Mouse (Mus musculus) heart, embryonic 11.5 days (tissue): ENCODE measurements around the gene Sav1. TPM values are rescaled to one million over a fixed set of nuclear protein-coding genes. Genes with fewer than 3 reads are reported as not detected.

ENCODE experiments used
- ATAC-seq: fragments of 200-750 bp; cut with Nextera tagmentation; replicated peaks from 2 replicates; pipeline ENCODE4 v1.8.0; 2017; ENCODE audit warnings: moderate library complexity; ENCODE audit not compliant: insufficient number of reproducible peaks, low FRiP score, low TSS enrichment
- H3K27ac ChIP-seq: fragments of 300-500 bp; sonication (generic); 2 replicates; pipeline ENCODE4 v1.5.1; 2014; ENCODE audit warnings: mild to moderate bottlenecking, low read depth, low read length
- H3K27me3 ChIP-seq: fragments of 300-500 bp; sonication (generic); 2 replicates; pipeline ENCODE4 v1.6.1; 2014; ENCODE audit warnings: mild to moderate bottlenecking, low read length, mixed read lengths; ENCODE audit not compliant: control insufficient read depth, insufficient read depth
- H3K36me3 ChIP-seq: fragments of 300-500 bp; sonication (generic); 2 replicates; pipeline ENCODE4 v1.6.1; 2014; ENCODE audit warnings: mild to moderate bottlenecking, low read length, moderate library complexity, mixed read lengths; ENCODE audit not compliant: control insufficient read depth, insufficient read depth
- H3K4me1 ChIP-seq: fragments of 300-500 bp; sonication (generic); 2 replicates; pipeline ENCODE4 v1.6.1; 2014; ENCODE audit warnings: low read length; ENCODE audit not compliant: control insufficient read depth, insufficient read depth
- H3K4me2 ChIP-seq: fragments of 300-500 bp; sonication (generic); 2 replicates; pipeline ENCODE4 v1.6.1; 2014; ENCODE audit warnings: mild to moderate bottlenecking, moderate library complexity
- H3K4me3 ChIP-seq: fragments of 300-500 bp; sonication (generic); 2 replicates; pipeline ENCODE4 v1.5.1; 2014; ENCODE audit warnings: low read depth, low read length
- H3K9ac ChIP-seq: fragments of 300-500 bp; sonication (generic); 2 replicates; pipeline ENCODE4 v1.6.1; 2014; ENCODE audit warnings: mild to moderate bottlenecking, low read depth, low read length, moderate library complexity
- H3K9me3 ChIP-seq: fragments of 300-500 bp; sonication (generic); replicated peaks from 2 replicates; pipeline ENCODE4 v1.6.1; 2016; ENCODE audit warnings: low read length; ENCODE audit not compliant: control insufficient read depth
- WGBS: fragments of 180-500 bp; shearing (Covaris S2); extraction: QIAGEN DNeasy Blood & Tissue Kit; methylation state at CpG from one replicate; pipeline ENCODE4 v1.1.7; 2014; ENCODE audit not compliant: insufficient replicate concordance; 5-methylcytosine and 5-hydroxymethylcytosine counted together
- polyA plus RNA-seq: library from polyadenylated mRNA; unstranded; fragments of >200 nt; fragmentation: Nextera tagmentation; extraction: Ambion mirVana; gene quantifications from 2 replicates; pipeline ENCODE4 v1.2.1, GENCODE M21; 2014

Gene Sav1
- polyA plus RNA-seq, 1 experiment from 2014 or later, result 7.4 TPM

GRCm38 (mm10) chr12:69941655-69942329, 45.0 kb downstream of the Sav1 start:
- 45% methylated on average over 1 of the region's 1 CpGs for WGBS
- Histone ChIP-seq H3K36me3 (0 out of 2 replicates have a peak, but pooled peaks cover 3% of the 10 kb centered on the region), H3K27ac (no peak overlapping the region), H3K9me3 (no peaks in the 10 kb centered on the region; the same call in 1 of the 2 replicates), H3K9ac (no peak overlapping the region), H3K4me2 (no peak overlapping the region), H3K4me3 (no peak overlapping the region), H3K27me3 (no peaks in the 10 kb centered on the region), H3K4me1 (no peaks in the 10 kb centered on the region)
- no peak for ATAC-seq

- Histone ChIP-seq H3K27me3 (no peaks in the 10 kb centered on the region), H3K9ac (no peak overlapping the region), H3K36me3 (0 out of 2 replicates have a peak, but pooled peaks cover 3% of the 10 kb centered on the region), H3K4me3 (no peak overlapping the region), H3K27ac (no peak overlapping the region), H3K4me1 (no peaks in the 10 kb centered on the region), H3K9me3 (no peaks in the 10 kb centered on the region; the same call in 1 of the 2 replicates), H3K4me2 (no peak overlapping the region)
- ATAC-seq, result no peak
- WGBS, result 46% methylated on average over 2 of the region's 2 CpGs
Measured at GRCm38 (mm10) chr12:69939291-69939690, 47.5 kb downstream of the Sav1 start.

GRCm38 (mm10) chr12:69937731-69938130, 49.1 kb downstream of the Sav1 start:
- Histone ChIP-seq H3K4me3 (no peak overlapping the region), H3K27ac (no peak overlapping the region), H3K36me3 (0 out of 2 replicates have a peak, but pooled peaks cover 3% of the 10 kb centered on the region), H3K4me2 (no peak overlapping the region), H3K27me3 (no peaks in the 10 kb centered on the region), H3K9me3 (no peaks in the 10 kb centered on the region; the same call in 1 of the 2 replicates), H3K4me1 (no peaks in the 10 kb centered on the region), H3K9ac (no peak overlapping the region)
- no peak for ATAC-seq
- WGBS, result 79% methylated on average over 5 of the region's 5 CpGs

GRCm38 (mm10) chr12:69926716-69927115, 60.1 kb downstream of the Sav1 start:
- ATAC-seq, result no peak
- no peaks in the 10 kb centered on the region for H3K36me3 ChIP-seq
- WGBS, result 34% methylated on average over 7 of the region's 7 CpGs
- H3K4me3 ChIP-seq, result no peak overlapping the region
- no peak overlapping the region for H3K9ac ChIP-seq
- H3K27ac ChIP-seq, result no peak overlapping the region
- H3K9me3 ChIP-seq, result no peaks in the 10 kb centered on the region
- no peaks in the 10 kb centered on the region for H3K27me3 ChIP-seq
- no peaks in the 10 kb centered on the region for H3K4me1 ChIP-seq
- no peak overlapping the region for H3K4me2 ChIP-seq

GRCm38 (mm10) chr12:69924012-69924411, 62.8 kb downstream of the Sav1 start:
- Histone ChIP-seq H3K4me3 (no peak overlapping the region), H3K27ac (no peak overlapping the region), H3K36me3 (no peaks in the 10 kb centered on the region), H3K9me3 (no peaks in the 10 kb centered on the region), H3K4me1 (no peaks in the 10 kb centered on the region), H3K9ac (no peak overlapping the region), H3K27me3 (no peaks in the 10 kb centered on the region), H3K4me2 (no peak overlapping the region)
- WGBS, result 15% methylated on average over 5 of the region's 5 CpGs
- ATAC-seq, result no peak

GRCm38 (mm10) chr12:69923603-69924002, 63.2 kb downstream of the Sav1 start:
- no peaks in the 10 kb centered on the region for H3K9me3 ChIP-seq

GRCm38 (mm10) chr12:69923128-69923527, 63.7 kb downstream of the Sav1 start:
- Histone ChIP-seq H3K4me3 (no peak overlapping the region), H3K27me3 (no peaks in the 10 kb centered on the region), H3K9me3 (no peaks in the 10 kb centered on the region), H3K36me3 (no peaks in the 10 kb centered on the region), H3K4me1 (no peaks in the 10 kb centered on the region), H3K27ac (no peak overlapping the region), H3K9ac (no peak overlapping the region), H3K4me2 (no peak overlapping the region)
- 61% methylated on average over 3 of the region's 3 CpGs for WGBS
- no peak for ATAC-seq

More at GRCm38 (mm10) chr12:69923603-69924002, 63.2 kb downstream of the Sav1 start:
- Histone ChIP-seq H3K4me1 (no peaks in the 10 kb centered on the region), H3K27ac (no peak overlapping the region), H3K27me3 (no peaks in the 10 kb centered on the region), H3K4me3 (no peak overlapping the region), H3K9ac (no peak overlapping the region), H3K4me2 (no peak overlapping the region), H3K36me3 (no peaks in the 10 kb centered on the region)
- 59% methylated on average over 3 of the region's 3 CpGs for WGBS
- ATAC-seq, result no peak

GRCm38 (mm10) chr12:69922099-69922498, 64.7 kb downstream of the Sav1 start:
- Histone ChIP-seq H3K36me3 (no peaks in the 10 kb centered on the region), H3K9me3 (no peaks in the 10 kb centered on the region), H3K9ac (no peak overlapping the region), H3K4me1 (no peaks in the 10 kb centered on the region), H3K27me3 (no peaks in the 10 kb centered on the region), H3K4me2 (no peak overlapping the region), H3K4me3 (no peak overlapping the region), H3K27ac (no peak overlapping the region)
- ATAC-seq, result no peak
- WGBS, result 85% methylated on average over 1 of the region's 1 CpGs

GRCm38 (mm10) chr12:69917870-69918269, 68.9 kb downstream of the Sav1 start:
- H3K27ac ChIP-seq, result no peak overlapping the region
- H3K27me3 ChIP-seq, result no peaks in the 10 kb centered on the region
- no peak overlapping the region for H3K4me3 ChIP-seq
- WGBS, result 79% methylated on average over 2 of the region's 2 CpGs
- no peaks in the 10 kb centered on the region for H3K36me3 ChIP-seq
- no peaks in the 10 kb centered on the region for H3K4me1 ChIP-seq
- no peak overlapping the region for H3K9ac ChIP-seq
- H3K9me3 ChIP-seq, result no peaks in the 10 kb centered on the region
- ATAC-seq, result no peak
- no peak overlapping the region for H3K4me2 ChIP-seq
